Mouse (Mus musculus): ENCODE data around the gene Aars2. TPM values are rescaled to one million over a fixed set of nuclear protein-coding genes. Genes with fewer than 3 reads are reported as not detected.

Aars2 gene
- polyA plus RNA-seq (2017; shearing (Covaris generic)): 13.0 TPM

DNA sequence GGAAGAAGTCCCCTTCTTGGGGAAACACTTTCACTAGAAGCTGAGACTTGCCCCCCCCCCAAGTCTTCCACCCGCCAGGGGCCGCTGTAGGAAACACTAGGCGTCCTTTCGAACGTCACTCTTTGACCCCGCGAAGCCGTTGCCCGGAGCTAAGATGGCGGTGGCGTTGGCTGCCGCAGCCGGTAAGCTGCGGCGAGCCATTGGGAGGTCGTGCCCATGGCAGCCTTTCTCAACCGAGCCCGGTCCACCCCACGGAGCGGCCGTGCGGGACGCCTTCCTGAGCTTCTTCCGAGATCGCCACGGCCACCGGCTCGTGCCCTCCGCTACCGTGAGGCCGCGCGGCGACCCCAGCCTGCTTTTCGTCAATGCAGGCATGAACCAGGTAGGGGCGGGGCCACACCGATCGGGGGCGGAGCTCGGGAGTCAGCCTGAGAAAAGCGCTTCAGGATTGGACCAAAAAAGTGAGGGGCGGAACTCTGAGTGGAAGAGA, at the start of gene Aars2:
Gene Aars2 (plus strand): TSS at position 142 of the 490 bp plus-strand sequence.

DNA sequence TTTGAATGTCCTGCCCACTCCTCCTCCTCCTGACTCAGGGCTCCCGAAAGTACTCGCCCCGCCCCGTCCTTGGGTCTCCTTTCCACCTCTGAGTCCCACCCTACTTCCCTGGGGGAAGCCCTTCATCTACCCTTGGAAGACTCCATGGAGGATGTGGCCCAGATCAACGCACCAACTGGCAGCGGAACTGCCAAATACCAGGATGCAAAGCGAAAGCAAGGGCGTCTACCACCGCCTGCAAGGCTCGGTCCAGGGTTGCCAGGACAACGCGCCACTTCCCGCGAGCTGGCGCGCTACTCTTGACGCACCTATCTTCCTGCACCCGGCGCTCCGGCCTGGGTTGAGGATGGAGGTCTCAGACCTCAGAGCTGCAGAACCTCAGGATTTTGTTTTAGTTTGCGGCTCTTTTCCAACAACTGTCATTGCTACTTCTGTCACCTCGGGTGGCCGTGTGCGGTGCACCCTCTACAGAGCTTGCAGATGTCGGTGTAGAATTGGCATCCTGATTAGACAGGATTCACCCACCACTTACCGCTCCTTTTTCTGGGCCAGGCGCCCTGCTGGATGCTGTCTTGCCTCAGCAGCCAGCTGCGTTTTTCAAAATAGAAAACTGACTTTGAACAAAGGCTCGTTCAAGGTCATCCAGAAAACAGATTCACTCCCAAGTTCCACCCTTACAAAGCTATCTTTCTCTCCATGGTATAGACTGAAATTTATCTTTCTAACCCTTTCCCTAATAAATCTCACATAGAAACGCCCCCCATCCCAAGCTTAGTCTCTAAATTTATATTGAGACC, 31.8 kb upstream of the Aars2 start, which contains the start of gene Spats1:
Gene Spats1 (minus strand): TSS at position 747 of the 797 bp plus-strand sequence.

GRCm38 (mm10) chr17:45523263-45523662, 16.6 kb downstream of the Aars2 start, which contains the start of gene Tcte1:
Tcte1 (plus strand) TSS chr17:45523434.

GRCm38 (mm10) chr17:45549617-45550181, 43.1 kb downstream of the Aars2 start, which contains the start of gene Tmem151b:
Tmem151b (minus strand) TSS chr17:45549677.

DNA sequence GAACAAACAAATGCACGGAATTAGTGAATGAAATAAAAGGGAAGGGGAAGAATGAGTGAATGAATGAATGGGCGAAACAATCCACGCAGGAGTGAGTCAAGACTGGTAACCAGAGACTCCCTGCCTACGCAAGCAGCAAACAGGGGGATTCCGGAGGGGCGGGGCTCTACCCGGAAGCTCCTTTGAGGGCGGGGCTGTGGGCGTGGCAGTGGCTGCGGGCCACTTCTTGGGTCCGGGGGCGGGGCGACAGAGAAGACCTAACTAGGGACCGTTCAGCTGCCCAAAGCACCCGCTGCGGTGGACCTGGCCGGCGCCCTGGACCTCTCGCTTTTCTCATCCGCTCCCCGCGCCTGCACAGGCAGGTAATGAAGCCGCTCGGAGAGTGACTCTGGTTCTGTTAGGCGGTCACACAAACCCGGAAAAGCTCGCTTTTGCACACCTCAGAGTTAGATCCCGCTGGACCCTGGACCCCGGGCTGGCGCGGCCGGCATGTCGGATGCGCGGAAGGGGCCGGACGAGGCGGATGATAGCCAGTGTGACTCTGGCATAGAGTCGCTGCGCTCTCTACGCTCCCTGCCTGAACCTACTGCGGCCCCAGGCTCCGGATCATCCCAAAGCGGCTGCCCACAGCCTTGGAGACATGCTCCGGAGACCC, 48.9 kb downstream of the Aars2 start, which contains the start of gene Nfkbie:
Gene Nfkbie (plus strand): TSS at position 252 of the 655 bp plus-strand sequence.

DNA sequence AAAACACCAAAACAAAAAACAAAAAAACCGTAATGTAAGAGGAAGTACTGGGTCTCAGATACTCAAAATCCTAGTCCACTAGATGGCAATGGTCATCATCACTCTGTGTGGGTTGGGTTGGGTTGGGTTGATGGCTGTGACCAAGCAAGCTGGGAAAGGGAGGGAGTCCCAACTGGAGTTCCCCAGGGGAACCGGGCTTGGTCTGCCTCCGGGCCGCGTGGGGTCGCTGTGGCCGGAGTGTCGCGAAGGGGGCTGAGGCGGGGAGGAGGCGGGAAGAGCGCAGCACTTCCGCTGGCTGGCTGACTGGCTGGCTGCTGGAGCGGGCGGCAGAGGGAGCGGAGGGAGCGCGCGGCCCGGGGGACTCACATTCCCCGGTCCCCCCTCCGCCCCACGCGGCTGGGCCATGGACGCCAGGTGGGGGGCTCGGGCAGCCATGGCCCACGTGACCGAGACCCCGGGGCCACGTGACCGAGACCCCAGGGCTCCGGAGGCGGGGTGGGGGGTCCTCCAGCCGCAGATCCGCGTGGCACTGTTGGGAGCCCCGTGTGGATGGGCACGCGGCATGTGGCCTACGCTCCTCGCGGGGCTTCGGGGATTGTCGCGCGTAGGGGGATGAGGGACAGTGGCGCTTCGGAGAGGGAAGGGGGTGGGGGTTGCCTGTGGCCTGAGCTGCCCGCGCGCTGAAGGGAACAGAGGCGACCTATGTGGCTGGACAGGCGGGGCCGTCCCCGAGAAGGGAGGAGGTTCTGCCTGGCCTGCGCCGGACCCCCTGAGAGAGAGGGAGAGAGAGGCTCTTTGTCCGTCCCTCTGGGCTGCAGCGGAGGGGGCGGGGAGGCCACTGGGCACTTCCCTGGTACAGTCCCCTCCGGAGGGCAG, 57.3 kb downstream of the Aars2 start, which contains the start of gene Slc35b2:
Gene Slc35b2 (plus strand): TSS at position 220 of the 876 bp plus-strand sequence.

Other genes starting within 250 kb of the Aars2 start
- gene Cdc5l, start 73.1 kb upstream of the Aars2 start, polyA plus RNA-seq (2017; shearing (Covaris generic)): 70.0 TPM
- 0.31 TPM for gene Spats1, start 31.4 kb upstream of the Aars2 start, polyA plus RNA-seq (2017; shearing (Covaris generic))
- not detected for gene Tcte1, start 16.6 kb downstream of the Aars2 start, polyA plus RNA-seq (2017; shearing (Covaris generic))
- gene Tmem151b, start 42.8 kb downstream of the Aars2 start, polyA plus RNA-seq (2017; shearing (Covaris generic)): 0.22 TPM
- 129 TPM for gene Nfkbie, start 48.9 kb downstream of the Aars2 start, polyA plus RNA-seq (2017; shearing (Covaris generic))
- 45.3 TPM for gene Slc35b2, start 57.0 kb downstream of the Aars2 start, polyA plus RNA-seq (2017; shearing (Covaris generic))
- 1,825 TPM for gene Hsp90ab1, start 66.4 kb downstream of the Aars2 start, polyA plus RNA-seq (2017; shearing (Covaris generic))
- 65.1 TPM for gene Slc29a1, start 92.8 kb downstream of the Aars2 start, polyA plus RNA-seq (2017; shearing (Covaris generic))
- gene Mymx, start 95.3 kb downstream of the Aars2 start, polyA plus RNA-seq (2017; shearing (Covaris generic)): not detected
- 0.85 TPM for gene Capn11, start 152.5 kb downstream of the Aars2 start, polyA plus RNA-seq (2017; shearing (Covaris generic))
- 31.6 TPM for gene Mrpl14, start 179.5 kb downstream of the Aars2 start, polyA plus RNA-seq (2017; shearing (Covaris generic))
- 11.6 TPM for gene Tmem63b, start 180.1 kb downstream of the Aars2 start, polyA plus RNA-seq (2017; shearing (Covaris generic))
- gene 1600014C23Rik, start 227.0 kb downstream of the Aars2 start, polyA plus RNA-seq (2017; shearing (Covaris generic)): not detected